Mouse (Mus musculus) E14TG2a.4 (cell line): ENCODE measurements around the gene Ezr.

Experiments used
- H3K27me3 ChIP-seq: 2 replicates; pipeline ENCODE4 v1.6.1; 2014; ENCODE audit warnings: low read length, control low read depth; ENCODE audit not compliant: insufficient read depth
- H3K36me3 ChIP-seq: 2 replicates; pipeline ENCODE4 v1.6.1; 2014; ENCODE audit warnings: low read length, control low read depth; ENCODE audit not compliant: insufficient read depth
- H3K4me1 ChIP-seq: replicated peaks from 2 replicates; pipeline ENCODE4 v1.6.1; 2014; ENCODE audit warnings: low read depth, low read length, control low read depth
- H3K4me3 ChIP-seq: replicated peaks from 2 replicates; pipeline ENCODE4 v1.5.1; 2014; ENCODE audit warnings: mild to moderate bottlenecking, low read length
- H3K9me3 ChIP-seq: 2 replicates; pipeline ENCODE4 v1.6.1; 2014; ENCODE audit warnings: low read length, control low read depth
- CTCF ChIP-seq: conservative IDR thresholded peaks from 2 replicates; pipeline ENCODE4 v1.5.1; 2014; ENCODE audit warnings: low read length
- NANOG ChIP-seq: IDR thresholded peaks from 2 replicates; pipeline ENCODE4 v1.6.1; 2014; ENCODE audit warnings: borderline replicate concordance, low read length, mixed read lengths
- POU5F1 ChIP-seq: IDR thresholded peaks from 2 replicates; pipeline ENCODE4 v1.6.1; 2014; ENCODE audit warnings: low read length, borderline replicate concordance

Ezr gene

GRCm38 (mm10) chr17:6782611-6783005, at the start of gene Ezr:
Gene Ezr, minus strand, starts transcription at chr17:6782784.
- Histone ChIP-seq H3K27me3 (peaks cover 5% of the 10 kb centered on the region; the same call in 1 of the 2 replicates), H3K9me3 (no peaks in the 10 kb centered on the region), H3K4me1 (peaks cover 51% of the 10 kb centered on the region), H3K36me3 (peaks cover 13% of the 10 kb centered on the region; the same call in 1 of the 2 replicates), H3K4me3 (peak within 1 kb of the TSS; percentile 90)
- no peak for TF ChIP-seq POU5F1
- no peak for TF ChIP-seq NANOG
- no peak for TF ChIP-seq CTCF

GRCm38 (mm10) chr17:6830004-6830592, 47.5 kb upstream of the Ezr start:
- TF ChIP-seq NANOG, result no peak
- no peak for TF ChIP-seq POU5F1
- no peak for TF ChIP-seq CTCF
- Histone ChIP-seq H3K9me3 (no peaks in the 10 kb centered on the region), H3K36me3 (no peaks in the 10 kb centered on the region), H3K27me3 (no peaks in the 10 kb centered on the region), H3K4me1 (peaks cover 36% of the 10 kb centered on the region), H3K4me3 (no peak overlapping the region)

- TF ChIP-seq POU5F1, result no peak
- no peak for TF ChIP-seq NANOG
- TF ChIP-seq CTCF, result no peak
- peak overlapping the region; percentile 81 for H3K4me3 ChIP-seq
- peaks cover 2% of the 10 kb centered on the region; the same call in 1 of the 2 replicates for H3K9me3 ChIP-seq
- no peaks in the 10 kb centered on the region for H3K36me3 ChIP-seq
- peaks cover 36% of the 10 kb centered on the region for H3K4me1 ChIP-seq
- no peaks in the 10 kb centered on the region for H3K27me3 ChIP-seq
Observed at GRCm38 (mm10) chr17:6828531-6829150, 46.1 kb upstream of the Ezr start.

- TF ChIP-seq POU5F1 (no peak), CTCF (no peak), NANOG (no peak)
- peaks cover 36% of the 10 kb centered on the region for H3K4me1 ChIP-seq
- peak overlapping the region; percentile 81 for H3K4me3 ChIP-seq
- no peaks in the 10 kb centered on the region for H3K27me3 ChIP-seq
- H3K36me3 ChIP-seq, result no peaks in the 10 kb centered on the region
- H3K9me3 ChIP-seq, result peaks cover 4% of the 10 kb centered on the region; the same call in 1 of the 2 replicates
Observed at GRCm38 (mm10) chr17:6827740-6828461, 45.3 kb upstream of the Ezr start.

- TF ChIP-seq CTCF, result no peak
- TF ChIP-seq POU5F1, result no peak
- no peak for TF ChIP-seq NANOG
- H3K4me3 ChIP-seq, result peak overlapping the region; percentile 81
- peaks cover 4% of the 10 kb centered on the region; the same call in 1 of the 2 replicates for H3K9me3 ChIP-seq
- H3K4me1 ChIP-seq, result peaks cover 36% of the 10 kb centered on the region
- H3K36me3 ChIP-seq, result no peaks in the 10 kb centered on the region
- no peaks in the 10 kb centered on the region for H3K27me3 ChIP-seq
Observed at GRCm38 (mm10) chr17:6827159-6827733, 44.7 kb upstream of the Ezr start.

- Histone ChIP-seq H3K4me1 (peaks cover 22% of the 10 kb centered on the region), H3K9me3 (no peaks in the 10 kb centered on the region), H3K36me3 (no peaks in the 10 kb centered on the region), H3K27me3 (no peaks in the 10 kb centered on the region), H3K4me3 (no peak overlapping the region)
- TF ChIP-seq CTCF (no peak), POU5F1 (no peak), NANOG (no peak)
Observed at GRCm38 (mm10) chr17:6816796-6817195, 34.2 kb upstream of the Ezr start.

GRCm38 (mm10) chr17:6816151-6816550, 33.6 kb upstream of the Ezr start:
- TF ChIP-seq CTCF, result no peak
- no peak for TF ChIP-seq NANOG
- TF ChIP-seq POU5F1, result no peak
- H3K9me3 ChIP-seq, result no peaks in the 10 kb centered on the region
- H3K4me1 ChIP-seq, result peaks cover 22% of the 10 kb centered on the region
- no peak overlapping the region for H3K4me3 ChIP-seq
- no peaks in the 10 kb centered on the region for H3K36me3 ChIP-seq
- no peaks in the 10 kb centered on the region for H3K27me3 ChIP-seq

GRCm38 (mm10) chr17:6814656-6815055, 32.1 kb upstream of the Ezr start:
- TF ChIP-seq CTCF, result no peak
- TF ChIP-seq POU5F1, result no peak
- no peak for TF ChIP-seq NANOG
- Histone ChIP-seq H3K36me3 (no peaks in the 10 kb centered on the region), H3K27me3 (no peaks in the 10 kb centered on the region)

More at GRCm38 (mm10) chr17:6814656-6815055, 32.1 kb upstream of the Ezr start:
- Histone ChIP-seq H3K4me1 (peaks cover 22% of the 10 kb centered on the region), H3K4me3 (no peak overlapping the region), H3K9me3 (no peaks in the 10 kb centered on the region)
